In the genomic region with DNA sequence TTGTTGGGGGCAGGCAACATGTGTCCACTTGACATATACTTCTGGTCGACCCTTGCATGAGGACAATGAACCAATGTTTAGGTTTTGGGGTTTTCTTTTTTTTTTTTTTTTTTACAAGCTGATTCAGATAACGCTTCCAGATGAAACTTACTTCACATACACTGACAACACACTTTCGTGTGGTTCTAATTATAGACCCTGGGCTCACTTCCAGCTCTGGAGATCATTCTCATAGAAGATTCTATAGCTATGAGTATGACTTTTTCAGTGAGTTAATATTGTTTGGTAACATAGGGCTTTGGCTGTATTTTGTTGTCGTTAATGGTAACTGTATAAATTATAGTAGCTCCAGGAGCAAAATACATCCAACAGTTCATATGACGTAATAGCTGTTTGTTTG, we compare ENCODE assay signal across 16 mouse cellular contexts.
"Had no signal": no experiment of that assay in that cellular context is flagged by ENCODE, and none has a peak within 500 bp of the region (broad histone marks: within the 10 kb centered on the region; RNA-seq: fewer than 3 reads in every experiment).

No protein-coding gene starts in this region.

- H3K4me2 ChIP-seq: liver, embryonic 13.5 days; midbrain, embryonic 15.5 days; neural tube, embryonic 13.5 days had no signal

- H3K9me3 ChIP-seq: liver, embryonic 13.5 days; midbrain, embryonic 10.5 days; midbrain, embryonic 15.5 days; neural tube, embryonic 13.5 days had no signal

- ATAC-seq: liver, postnatal 0 days; midbrain, embryonic 15.5 days had no signal

- H3K27ac ChIP-seq: kidney, postnatal 0 days; liver, embryonic 13.5 days; midbrain, embryonic 10.5 days; midbrain, embryonic 15.5 days; neural tube, embryonic 13.5 days had no signal

- H3K4me3 ChIP-seq: liver, embryonic 13.5 days; midbrain, embryonic 10.5 days; midbrain, embryonic 15.5 days; neural tube, embryonic 13.5 days had no signal

- DNase-seq: kidney, adult 9 months; kidney, postnatal 36 days; layer of hippocampus, adult 9-11 months; left cerebral cortex, postnatal 4 days; liver; liver, embryonic 13.5 days; liver, postnatal 0 days; retina, postnatal 1 day; right cerebral cortex, postnatal 4 days; spleen, adult 18-20 months; thymus, adult 18-20 months; thymus, postnatal 25 days had no signal

- H3K27me3 ChIP-seq: liver, embryonic 13.5 days; midbrain, embryonic 15.5 days; neural tube, embryonic 13.5 days had no signal

- H3K36me3 ChIP-seq: midbrain, embryonic 15.5 days had no signal

- H3K4me1 ChIP-seq: liver, embryonic 13.5 days; midbrain, embryonic 10.5 days; midbrain, embryonic 15.5 days; neural tube, embryonic 13.5 days had no signal

- H3K9ac ChIP-seq: liver, embryonic 13.5 days; liver, postnatal 0 days; midbrain, embryonic 15.5 days; neural tube, embryonic 13.5 days had no signal
